Mouse (Mus musculus): ENCODE results near the gene Shisal2b. TPM values are rescaled to one million over a fixed set of nuclear protein-coding genes. Genes with fewer than 3 reads are reported as not detected.

Shisal2b gene
- total and polyA plus RNA-seq, 2 experiments from 2014 or later = not detected

GRCm38 (mm10) chr13:104816635-104817571 lies 46.8 kb downstream of the Shisal2b start, which contains the start of gene Cwc27:
Gene Cwc27, minus strand, starts transcription at chr13:104817142.
- H3K4me2 ChIP-seq (ENCODE audit: low read depth, low read length) = peak within 1 kb of the TSS; percentile 67
- DNase-seq (ENCODE audit: low spot score) = peak; percentile 77
- peaks cover 18% of the 10 kb centered on the region for H3K4me1 ChIP-seq (ENCODE audit: control insufficient read depth, insufficient read depth)
- peak within 1 kb of the TSS; percentile 72 for H3K4me3 ChIP-seq (ENCODE audit: low read depth, low read length)
- H3K9me3 ChIP-seq (replicated peaks; ENCODE audit: control insufficient read depth, low read length) = no peaks in the 10 kb centered on the region
- TF ChIP-seq CTCF (IDR thresholded peaks at IDR 0.05; ENCODE audit: low read depth) = no peak
- peak; percentile 67 for TF ChIP-seq EP300 (IDR thresholded peaks at IDR 0.05; ENCODE audit: low read depth)
- H3K9ac ChIP-seq (replicated peaks; ENCODE audit: low read depth, low read length) = peak within 1 kb of the TSS; percentile 84
- no peaks in the 10 kb centered on the region for H3K27me3 ChIP-seq (ENCODE audit: control insufficient read depth, insufficient read depth, low read length)
- H3K27ac ChIP-seq (ENCODE audit: low read depth) = peak within 1 kb of the TSS; percentile 79
- under 1% methylated on average over 50 of the region's 50 CpGs for WGBS
- H3K36me3 ChIP-seq (replicated peaks; ENCODE audit: control insufficient read depth, insufficient read depth, low read length) = 0 out of 2 replicates have a peak, but pooled peaks cover 7% of the 10 kb centered on the region
- ATAC-seq (ENCODE audit: insufficient read depth, low read depth) = peak; percentile 89

GRCm38 (mm10) chr13:104816270-104816634 lies 47.4 kb downstream of the Shisal2b start:
- no peak for TF ChIP-seq CTCF (IDR thresholded peaks at IDR 0.05; ENCODE audit: low read depth)
- Histone ChIP-seq H3K9ac (replicated peaks; ENCODE audit: low read depth, low read length) (peak overlapping the region; percentile 84), H3K9me3 (replicated peaks; ENCODE audit: control insufficient read depth, low read length) (no peaks in the 10 kb centered on the region), H3K27ac (ENCODE audit: low read depth) (peak overlapping the region; percentile 79; the same call in 1 of the 2 replicates), H3K27me3 (ENCODE audit: control insufficient read depth, insufficient read depth, low read length) (no peaks in the 10 kb centered on the region), H3K4me1 (ENCODE audit: control insufficient read depth, insufficient read depth) (peaks cover 18% of the 10 kb centered on the region), H3K36me3 (replicated peaks; ENCODE audit: control insufficient read depth, insufficient read depth, low read length) (0 out of 2 replicates have a peak, but pooled peaks cover 7% of the 10 kb centered on the region), H3K4me2 (ENCODE audit: low read depth, low read length) (peak overlapping the region; percentile 67), H3K4me3 (ENCODE audit: low read depth, low read length) (peak overlapping the region; percentile 72)
- 10% methylated on average over 8 of the region's 8 CpGs for WGBS
- no peak for ATAC-seq (ENCODE audit: insufficient read depth, low read depth)
- DNase-seq (ENCODE audit: low spot score) = no peak

GRCm38 (mm10) chr13:104805681-104806080 lies 58.0 kb downstream of the Shisal2b start:
- Histone ChIP-seq H3K27ac (ENCODE audit: low read depth) (no peak overlapping the region), H3K4me3 (ENCODE audit: low read depth, low read length) (no peak overlapping the region), H3K36me3 (replicated peaks; ENCODE audit: control insufficient read depth, insufficient read depth, low read length) (peaks cover 47% of the 10 kb centered on the region), H3K9me3 (replicated peaks; ENCODE audit: control insufficient read depth, low read length) (no peaks in the 10 kb centered on the region), H3K9ac (replicated peaks; ENCODE audit: low read depth, low read length) (no peak overlapping the region), H3K4me1 (ENCODE audit: control insufficient read depth, insufficient read depth) (no peaks in the 10 kb centered on the region), H3K4me2 (ENCODE audit: low read depth, low read length) (no peak overlapping the region), H3K27me3 (ENCODE audit: control insufficient read depth, insufficient read depth, low read length) (no peaks in the 10 kb centered on the region)
- ATAC-seq (ENCODE audit: insufficient read depth, low read depth) = no peak
- DNase-seq (ENCODE audit: low spot score) = peak; percentile 45
- TF ChIP-seq CTCF (IDR thresholded peaks at IDR 0.05; ENCODE audit: low read depth) (peak; percentile 72), EP300 (IDR thresholded peaks at IDR 0.05; ENCODE audit: low read depth) (no peak)
- WGBS = 40% methylated on average over 3 of the region's 3 CpGs

- H3K27ac ChIP-seq (ENCODE audit: low read depth) = no peak overlapping the region
- DNase-seq (ENCODE audit: low spot score) (no peak), ATAC-seq (ENCODE audit: insufficient read depth, low read depth) (no peak)
- no peak overlapping the region for H3K4me3 ChIP-seq (ENCODE audit: low read depth, low read length)
- TF ChIP-seq CTCF (IDR thresholded peaks at IDR 0.05; ENCODE audit: low read depth) = no peak
- TF ChIP-seq EP300 (IDR thresholded peaks at IDR 0.05; ENCODE audit: low read depth) = no peak
- WGBS = 69% methylated on average over 7 of the region's 7 CpGs
- H3K4me2 ChIP-seq (ENCODE audit: low read depth, low read length) = no peak overlapping the region
- no peaks in the 10 kb centered on the region for H3K27me3 ChIP-seq (ENCODE audit: control insufficient read depth, insufficient read depth, low read length)
- peaks cover 40% of the 10 kb centered on the region for H3K36me3 ChIP-seq (replicated peaks; ENCODE audit: control insufficient read depth, insufficient read depth, low read length)
- H3K4me1 ChIP-seq (ENCODE audit: control insufficient read depth, insufficient read depth) = no peaks in the 10 kb centered on the region
- no peaks in the 10 kb centered on the region for H3K9me3 ChIP-seq (replicated peaks; ENCODE audit: control insufficient read depth, low read length)
- no peak overlapping the region for H3K9ac ChIP-seq (replicated peaks; ENCODE audit: low read depth, low read length)
Observed at GRCm38 (mm10) chr13:104799566-104800182, 64.0 kb downstream of the Shisal2b start.

- H3K27ac ChIP-seq (ENCODE audit: low read depth) = no peak overlapping the region
- no peaks in the 10 kb centered on the region for H3K4me1 ChIP-seq (ENCODE audit: control insufficient read depth, insufficient read depth)
- ATAC-seq (ENCODE audit: insufficient read depth, low read depth) (no peak), DNase-seq (ENCODE audit: low spot score) (no peak)
- H3K4me2 ChIP-seq (ENCODE audit: low read depth, low read length) = no peak overlapping the region
- 93% methylated on average over 8 of the region's 8 CpGs for WGBS
- H3K27me3 ChIP-seq (ENCODE audit: control insufficient read depth, insufficient read depth, low read length) = no peaks in the 10 kb centered on the region
- no peak overlapping the region for H3K4me3 ChIP-seq (ENCODE audit: low read depth, low read length)
- H3K9me3 ChIP-seq (replicated peaks; ENCODE audit: control insufficient read depth, low read length) = no peaks in the 10 kb centered on the region
- H3K9ac ChIP-seq (replicated peaks; ENCODE audit: low read depth, low read length) = no peak overlapping the region
- peaks cover 40% of the 10 kb centered on the region for H3K36me3 ChIP-seq (replicated peaks; ENCODE audit: control insufficient read depth, insufficient read depth, low read length)
- no peak for TF ChIP-seq EP300 (IDR thresholded peaks at IDR 0.05; ENCODE audit: low read depth)
- TF ChIP-seq CTCF (IDR thresholded peaks at IDR 0.05; ENCODE audit: low read depth) = no peak
Observed at GRCm38 (mm10) chr13:104799067-104799466, 64.6 kb downstream of the Shisal2b start.

Other genes with a start within 250 kb of the Shisal2b start
- gene Srek1ip1, start 71.4 kb downstream of the Shisal2b start, total RNA-seq (2014; rRNA removed; ENCODE audit: low replicate concordance) = 8.1 and 20.3 TPM in 2 replicates
- 18.8 and 19.7 TPM in 2 replicates for gene Srek1ip1, start 71.4 kb downstream of the Shisal2b start, polyA plus RNA-seq (2015; fragmentation: Nextera tagmentation; extraction: Ambion mirVana)
- gene Cwc27, start 46.8 kb downstream of the Shisal2b start, total RNA-seq (2014; rRNA removed; ENCODE audit: low replicate concordance) = 26.5 and 27.2 TPM in 2 replicates
- 19.3 and 21.4 TPM in 2 replicates for gene Cwc27, start 46.8 kb downstream of the Shisal2b start, polyA plus RNA-seq (2015; fragmentation: Nextera tagmentation; extraction: Ambion mirVana)
- 1.8 and 2.6 TPM in 2 replicates for gene Rgs7bp, start 191.0 kb upstream of the Shisal2b start, total RNA-seq (2014; rRNA removed; ENCODE audit: low replicate concordance)
- gene Rgs7bp, start 191.0 kb upstream of the Shisal2b start, polyA plus RNA-seq (2015; fragmentation: Nextera tagmentation; extraction: Ambion mirVana) = 2.7 and 3.1 TPM in 2 replicates
- gene 4933425L06Rik, start 218.2 kb upstream of the Shisal2b start, total RNA-seq (2014; rRNA removed; ENCODE audit: low replicate concordance) = not detected in 2 replicates
- gene 4933425L06Rik, start 218.2 kb upstream of the Shisal2b start, polyA plus RNA-seq (2015; fragmentation: Nextera tagmentation; extraction: Ambion mirVana) = not detected in 2 replicates